Mouse (Mus musculus) olfactory bulb, adult 2 months (tissue): Measurements from ENCODE around the gene Ifi203.
"Not testable (repeated sequence)": the region's sequence is repeated elsewhere in the genome, so short reads cannot be mapped to it uniquely, and the experiment has no call there.

Experiments
- CTCF ChIP-seq: fragments of 200-500 bp; IDR thresholded peaks from 2 replicates; pipeline ENCODE4 v1.5.1; 2012; ENCODE audit warnings: low read depth, mild to moderate bottlenecking, low read length, moderate library complexity; ENCODE audit not compliant: insufficient read depth
- POLR2A ChIP-seq: fragments of 200-500 bp; IDR thresholded peaks from 2 replicates; pipeline ENCODE4 v1.6.1; 2012; ENCODE audit warnings: mild to moderate bottlenecking, low read depth, low read length, moderate library complexity; ENCODE audit not compliant: insufficient read depth

- TF ChIP-seq POLR2A, CTCF: not testable (repeated sequence)
Observed at GRCm38 (mm10) chr1:173879225-173879987, 63.1 kb downstream of the Ifi203 start.
